Mouse (Mus musculus): ENCODE data around the gene Adcy1.

DNA sequence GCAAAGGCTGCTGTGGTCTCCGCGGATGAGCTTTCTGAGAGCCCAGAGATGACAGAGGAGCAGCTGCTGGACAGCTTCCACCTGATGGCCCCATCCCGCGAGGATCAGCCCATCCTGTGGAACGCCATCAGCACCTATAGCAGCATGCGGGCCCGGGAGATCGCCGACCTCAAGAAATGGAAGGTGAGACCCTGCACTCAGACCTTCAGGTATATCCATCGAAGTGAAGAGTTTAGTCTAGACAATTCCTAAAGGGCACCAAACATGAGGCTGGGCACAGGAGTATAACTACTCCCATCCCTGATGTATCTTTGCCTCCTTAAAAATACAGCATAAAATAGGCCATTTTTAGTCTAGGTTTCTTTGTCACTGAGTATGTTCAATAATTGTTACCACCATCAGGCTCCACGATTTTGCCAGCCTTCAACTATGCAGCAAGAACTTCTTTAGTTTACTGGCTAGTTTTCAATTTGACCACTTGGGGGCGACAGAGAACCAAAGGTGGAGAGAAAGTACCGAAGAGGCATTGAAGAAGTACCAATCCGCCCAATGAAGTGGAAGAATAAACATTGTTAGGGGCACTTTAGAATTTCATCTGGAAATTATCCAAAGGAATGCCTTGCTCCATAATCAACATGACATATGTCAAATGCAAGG lies 136.6 kb downstream of the Adcy1 start:
- 0 out of 2 replicates have a peak, but pooled peaks have one; percentile 6 for TF ChIP-seq CTCF (conservative IDR thresholded peaks at IDR 0.05; ENCODE audit: insufficient read depth, insufficient read length, low read depth, low read length)
- TF ChIP-seq POLR2A (IDR thresholded peaks at IDR 0.05; ENCODE audit: low read depth, low read length), result no peak
